Mouse (Mus musculus) midbrain, embryonic 14.5 days (tissue): ENCODE data around the gene Tmem266. TPM values are rescaled to one million over a fixed set of nuclear protein-coding genes. Genes with fewer than 3 reads are reported as not detected.

Experiments used
- ATAC-seq: fragments of 200-750 bp; cut with Nextera tagmentation; 2 replicates; pipeline ENCODE4 v1.8.0; 2017; ENCODE audit warnings: moderate number of reproducible peaks, moderate library complexity; ENCODE audit not compliant: low FRiP score, low TSS enrichment
- DNase-seq: peaks from one replicate; pipeline ENCODE4 v3.0.0-alpha.2; 2015
- H3K27ac ChIP-seq: fragments of 300-500 bp; sonication (generic); replicated peaks from 2 replicates; pipeline ENCODE4 v1.5.1; 2014; ENCODE audit warnings: mild to moderate bottlenecking, low read depth, low read length, moderate library complexity
- H3K27me3 ChIP-seq: fragments of 300-500 bp; sonication (generic); 2 replicates; pipeline ENCODE4 v1.6.1; 2014; ENCODE audit warnings: low read length, control low read depth, mixed read lengths; ENCODE audit not compliant: control insufficient read depth, insufficient read depth
- H3K36me3 ChIP-seq: fragments of 300-500 bp; sonication (generic); 2 replicates; pipeline ENCODE4 v1.6.1; 2014; ENCODE audit warnings: low read length, control low read depth; ENCODE audit not compliant: control insufficient read depth, insufficient read depth
- H3K4me1 ChIP-seq: fragments of 300-500 bp; sonication (generic); 2 replicates; pipeline ENCODE4 v1.6.1; 2014; ENCODE audit warnings: mild to moderate bottlenecking, antibody characterized with exemption, low read length, control low read depth; ENCODE audit not compliant: control insufficient read depth, insufficient read depth
- H3K4me2 ChIP-seq: fragments of 300-500 bp; sonication (generic); 2 replicates; pipeline ENCODE4 v1.6.1; 2014; ENCODE audit warnings: mild to moderate bottlenecking, low read length, moderate library complexity
- H3K4me3 ChIP-seq: fragments of 300-500 bp; sonication (generic); replicated peaks from 2 replicates; pipeline ENCODE4 v1.5.1; 2014; ENCODE audit warnings: low read depth, low read length
- H3K9ac ChIP-seq: fragments of 300-500 bp; sonication (generic); replicated peaks from 2 replicates; pipeline ENCODE4 v1.6.1; 2014; ENCODE audit warnings: mild to moderate bottlenecking, low read length, moderate library complexity
- H3K9me3 ChIP-seq: fragments of 300-500 bp; sonication (generic); 2 replicates; pipeline ENCODE4 v1.6.1; 2016; ENCODE audit warnings: low read length, control low read depth, mixed read lengths; ENCODE audit not compliant: control insufficient read depth
- WGBS: fragments of 180-500 bp; shearing (Covaris S2); extraction: QIAGEN DNeasy Blood & Tissue Kit; methylation state at CpG from one replicate; pipeline ENCODE4 v1.1.7; 2014; 5-methylcytosine and 5-hydroxymethylcytosine counted together
- polyA plus RNA-seq: library from polyadenylated mRNA; unstranded; fragments of >200 nt; fragmentation: Nextera tagmentation; extraction: Ambion mirVana; gene quantifications from 2 replicates; pipeline ENCODE4 v1.2.1, GENCODE M21; 2014

Tmem266 gene
- polyA plus RNA-seq, 1 experiment from 2014 or later, result 2.4 TPM

GRCm38 (mm10) chr9:55348664-55349063 is 22.0 kb downstream of the Tmem266 start:
- H3K36me3 ChIP-seq, result no peaks in the 10 kb centered on the region
- 73% methylated on average over 3 of the region's 3 CpGs for WGBS
- H3K4me1 ChIP-seq, result no peaks in the 10 kb centered on the region
- DNase-seq (no peak), ATAC-seq (no peak)
- no peaks in the 10 kb centered on the region for H3K27me3 ChIP-seq
- no peak overlapping the region for H3K4me2 ChIP-seq
- H3K27ac ChIP-seq, result no peak overlapping the region
- no peak overlapping the region for H3K9ac ChIP-seq
- no peaks in the 10 kb centered on the region for H3K9me3 ChIP-seq
- H3K4me3 ChIP-seq, result no peak overlapping the region

- no peaks in the 10 kb centered on the region for H3K9me3 ChIP-seq
- no peak overlapping the region for H3K4me3 ChIP-seq
- H3K36me3 ChIP-seq, result no peaks in the 10 kb centered on the region
- H3K4me1 ChIP-seq, result peaks cover 13% of the 10 kb centered on the region
- DNase-seq (no peak), ATAC-seq (no peak)
- no peak overlapping the region for H3K27ac ChIP-seq
- WGBS, result 76% methylated on average over 3 of the region's 3 CpGs
- no peak overlapping the region for H3K9ac ChIP-seq
- no peak overlapping the region for H3K4me2 ChIP-seq
- no peaks in the 10 kb centered on the region for H3K27me3 ChIP-seq
Observed at GRCm38 (mm10) chr9:55354686-55355085, 28.0 kb downstream of the Tmem266 start.

- WGBS, result 34% methylated on average over 8 of the region's 8 CpGs
- Histone ChIP-seq H3K4me3 (no peak overlapping the region), H3K9me3 (no peaks in the 10 kb centered on the region), H3K4me1 (peaks cover 13% of the 10 kb centered on the region), H3K4me2 (no peak overlapping the region), H3K36me3 (no peaks in the 10 kb centered on the region), H3K27me3 (no peaks in the 10 kb centered on the region), H3K27ac (no peak overlapping the region), H3K9ac (no peak overlapping the region)
- DNase-seq (peak; percentile 57), ATAC-seq (no peak)
Observed at GRCm38 (mm10) chr9:55355270-55355834, 28.6 kb downstream of the Tmem266 start.

GRCm38 (mm10) chr9:55357164-55357563 is 30.5 kb downstream of the Tmem266 start:
- Histone ChIP-seq H3K4me2 (no peak overlapping the region), H3K9me3 (no peaks in the 10 kb centered on the region), H3K4me3 (no peak overlapping the region), H3K27ac (no peak overlapping the region), H3K36me3 (no peaks in the 10 kb centered on the region), H3K9ac (no peak overlapping the region), H3K4me1 (peaks cover 13% of the 10 kb centered on the region), H3K27me3 (no peaks in the 10 kb centered on the region)
- DNase-seq (no peak), ATAC-seq (no peak)
- WGBS, result 86% methylated on average over 1 of the region's 1 CpGs

GRCm38 (mm10) chr9:55360372-55360771 is 33.7 kb downstream of the Tmem266 start:
- 85% methylated on average over 3 of the region's 3 CpGs for WGBS
- Histone ChIP-seq H3K4me2 (no peak overlapping the region), H3K4me3 (no peak overlapping the region), H3K9me3 (no peaks in the 10 kb centered on the region), H3K27ac (no peak overlapping the region), H3K27me3 (no peaks in the 10 kb centered on the region), H3K36me3 (no peaks in the 10 kb centered on the region), H3K9ac (no peak overlapping the region), H3K4me1 (peaks cover 4% of the 10 kb centered on the region; the same call in 1 of the 2 replicates)
- ATAC-seq, result no peak
- DNase-seq, result no peak

GRCm38 (mm10) chr9:55360861-55361260 is 34.1 kb downstream of the Tmem266 start:
- no peak overlapping the region for H3K27ac ChIP-seq
- no peak overlapping the region for H3K4me2 ChIP-seq
- 56% methylated on average over 7 of the region's 7 CpGs for WGBS
- H3K9ac ChIP-seq, result no peak overlapping the region
- no peaks in the 10 kb centered on the region for H3K9me3 ChIP-seq
- no peaks in the 10 kb centered on the region for H3K36me3 ChIP-seq
- H3K4me1 ChIP-seq, result no peaks in the 10 kb centered on the region
- ATAC-seq (no peak), DNase-seq (no peak)
- H3K27me3 ChIP-seq, result no peaks in the 10 kb centered on the region
- H3K4me3 ChIP-seq, result no peak overlapping the region

GRCm38 (mm10) chr9:55361969-55362368 is 35.3 kb downstream of the Tmem266 start:
- H3K4me3 ChIP-seq, result no peak overlapping the region
- no peaks in the 10 kb centered on the region for H3K36me3 ChIP-seq
- H3K27ac ChIP-seq, result no peak overlapping the region
- H3K4me2 ChIP-seq, result no peak overlapping the region
- WGBS, result 88% methylated on average over 5 of the region's 5 CpGs
- no peak overlapping the region for H3K9ac ChIP-seq
- no peak for DNase-seq
- ATAC-seq, result no peak
- H3K4me1 ChIP-seq, result no peaks in the 10 kb centered on the region
- H3K9me3 ChIP-seq, result no peaks in the 10 kb centered on the region
- no peaks in the 10 kb centered on the region for H3K27me3 ChIP-seq

- Histone ChIP-seq H3K27me3 (no peaks in the 10 kb centered on the region), H3K9ac (no peak overlapping the region), H3K4me3 (no peak overlapping the region), H3K9me3 (no peaks in the 10 kb centered on the region), H3K27ac (no peak overlapping the region), H3K36me3 (no peaks in the 10 kb centered on the region), H3K4me1 (no peaks in the 10 kb centered on the region), H3K4me2 (no peak overlapping the region)
- DNase-seq (no peak), ATAC-seq (no peak)
Observed at GRCm38 (mm10) chr9:55363707-55364106, 37.0 kb downstream of the Tmem266 start.

GRCm38 (mm10) chr9:55368011-55368410 is 41.3 kb downstream of the Tmem266 start:
- 58% methylated on average over 3 of the region's 3 CpGs for WGBS

More at GRCm38 (mm10) chr9:55368011-55368410, 41.3 kb downstream of the Tmem266 start:
- H3K36me3 ChIP-seq, result no peaks in the 10 kb centered on the region
- ATAC-seq (no peak), DNase-seq (no peak)
- H3K4me1 ChIP-seq, result no peaks in the 10 kb centered on the region
- no peak overlapping the region for H3K9ac ChIP-seq
- H3K4me3 ChIP-seq, result no peak overlapping the region
- no peaks in the 10 kb centered on the region for H3K9me3 ChIP-seq
- no peak overlapping the region for H3K27ac ChIP-seq
- no peak overlapping the region for H3K4me2 ChIP-seq
- H3K27me3 ChIP-seq, result no peaks in the 10 kb centered on the region
